In genomic region chr12:25092751-25093211, GRCm38 (mm10) we compare ENCODE assay signal across 8 mouse cellular contexts. TPM values are rescaled to one million over a fixed set of nuclear protein-coding genes. Genes with fewer than 3 reads are reported as not detected.
DNase-seq lines count a peak whose midpoint lies in the region; ATAC-seq and TF ChIP-seq lines count a peak whose summit lies in the region.

No protein-coding gene starts in this region.

- H3K4me1 ChIP-seq in megakaryocyte, embryonic 14.5 days = peaks cover 65% of the 10 kb centered on the region
- peaks cover 12% of the 10 kb centered on the region for H3K4me1 ChIP-seq in liver, postnatal 0 days (ENCODE audit: insufficient read depth)

- no peak for ATAC-seq in megakaryocyte, adult 5-6 weeks (ENCODE audit: poor library complexity, severe bottlenecking)
- ATAC-seq in liver, postnatal 0 days = peak; percentile 44

- peaks cover 8% of the 10 kb centered on the region for H3K36me3 ChIP-seq in megakaryocyte, embryonic 14.5 days (replicated peaks; ENCODE audit: low read length)
- H3K36me3 ChIP-seq in liver, postnatal 0 days (replicated peaks; ENCODE audit: insufficient read depth, low read length) = no peaks in the 10 kb centered on the region

- no peaks in the 10 kb centered on the region for H3K9me3 ChIP-seq in megakaryocyte, embryonic 14.5 days
- H3K9me3 ChIP-seq in liver, postnatal 0 days (ENCODE audit: low read length) = no peaks in the 10 kb centered on the region

- H3K27ac ChIP-seq in liver, postnatal 0 days (ENCODE audit: low read depth) = peak overlapping the region; percentile 66

- H3K9ac ChIP-seq in liver, postnatal 0 days (replicated peaks) = no peak overlapping the region; the same call in 1 of the 2 replicates

- no peak; the same call in 1 of the 2 replicates for TF ChIP-seq EP300 in liver, postnatal 0 days (IDR thresholded peaks at IDR 0.05; ENCODE audit: low read depth)

- WGBS in liver, postnatal 0 days (ENCODE audit: insufficient replicate concordance) = 16% methylated on average over 17 of the region's 17 CpGs

- DNase-seq in cerebellum, postnatal 25 days = peak; percentile 58 to 71
- peak; percentile 17 for DNase-seq in heart, adult 8-10 months (ENCODE audit: low spot score)
- peak; percentile 88 to 90 for DNase-seq in kidney, adult 8-10 months
- DNase-seq in liver, postnatal 0 days = peak; percentile 76
- DNase-seq in ovary, postnatal 36 days (ENCODE audit: low spot score) = peak; percentile 45
- peak; percentile 54 to 71 for DNase-seq in urinary bladder, postnatal 4 days (ENCODE audit: low spot score in 2 of 2)

- peak overlapping the region; percentile 66 for H3K4me2 ChIP-seq in liver, postnatal 0 days (ENCODE audit: low read depth, low read length)

- H3K27me3 ChIP-seq in megakaryocyte, embryonic 14.5 days (replicated peaks) = peaks cover 21% of the 10 kb centered on the region
- H3K27me3 ChIP-seq in liver, postnatal 0 days (ENCODE audit: insufficient read depth, low read length) = peaks cover 3% of the 10 kb centered on the region; the same call in 1 of the 2 replicates

- H3K4me3 ChIP-seq in megakaryocyte, embryonic 14.5 days (replicated peaks) = peak overlapping the region; percentile 86
- H3K4me3 ChIP-seq in liver, postnatal 0 days (ENCODE audit: low read depth, low read length) = peak overlapping the region; percentile 42

- no peak for TF ChIP-seq CTCF in liver, postnatal 0 days (IDR thresholded peaks at IDR 0.05; ENCODE audit: low read depth)

RNA-seq across cellular contexts. Expression of gene Id2, which starts 4.2 kb away (rescaled TPM):
- polyA plus RNA-seq in megakaryocyte, embryonic 14.5 days (2012; ENCODE audit: insufficient read depth, low replicate concordance) = 8.1 TPM in 1 of 2 replicates, not detected in the other
- total RNA-seq in megakaryocyte, adult 5-6 weeks (2015) = 188 and 198 TPM in 2 replicates
- total RNA-seq in megakaryocyte, adult 5-6 weeks (2017) = 96.7 and 108 TPM in 2 replicates
- 10 to 100 TPM; 12.0 to 15.8 (median 13.6) TPM for total RNA-seq in heart, adult 8-10 months (2022)
- 245 and 376 TPM in 2 replicates for polyA plus RNA-seq in liver, postnatal 0 days (2015; fragmentation: Nextera tagmentation; extraction: Ambion mirVana)

Comparison
In these comparisons a context has a peak if more than half of its experiments do, and no peak if none do; other contexts are left out.
1. DNase-seq: peak in every context shown above with its lines; median percentile 89 in kidney, adult 8-10 months; 76 in liver, postnatal 0 days; 64 in cerebellum, postnatal 25 days; 62 in urinary bladder, postnatal 4 days; 45 in ovary, postnatal 36 days; 17 in heart, adult 8-10 months.
2. RNA of gene Id2, which starts 4.2 kb away (total RNA-seq): 96.7 to 198 TPM in megakaryocyte, adult 5-6 weeks; 12.0 to 15.8 TPM in heart, adult 8-10 months; every median in the first group is over 4 times any median in the second.